Mouse (Mus musculus) G1E (cell line): ENCODE results near the gene Pibf1.

Experiments
- CTCF ChIP-seq: IDR thresholded peaks from 2 replicates; pipeline ENCODE4 v1.5.1; 2012; ENCODE audit warnings: low read depth, low read length, inconsistent platforms, mixed read lengths
- GATA1 ChIP-seq: IDR thresholded peaks from 2 replicates; pipeline ENCODE4 v1.6.1; 2012; ENCODE audit warnings: borderline replicate concordance, low read length, inconsistent platforms, mixed read lengths
- POLR2AphosphoS5 ChIP-seq: IDR thresholded peaks from 2 replicates; pipeline ENCODE4 v1.6.1; 2012; ENCODE audit warnings: low read depth, low read length, inconsistent platforms; ENCODE audit not compliant: insufficient replicate concordance

GRCm38 (mm10) chr14:99124076-99124475, 24.9 kb downstream of the Pibf1 start:
- no peak for TF ChIP-seq CTCF
- TF ChIP-seq POLR2AphosphoS5 = no peak
- TF ChIP-seq GATA1 = no peak
